19 mouse cellular contexts compared by ENCODE assay signal in genomic region chr10:5865996-5866395, GRCm38 (mm10). TPM values are rescaled to one million over a fixed set of nuclear protein-coding genes. Genes with fewer than 3 reads are reported as not detected.
A peak's percentile ranks its signal among the peaks of the same experiment; 100 is the strongest.
DNase-seq lines count a peak whose midpoint lies in the region; ATAC-seq and TF ChIP-seq lines count a peak whose summit lies in the region.
"Had no signal": no experiment of that assay in that cellular context is flagged by ENCODE, and none has a peak within 500 bp of the region (broad histone marks: within the 10 kb centered on the region; RNA-seq: fewer than 3 reads in every experiment).

No protein-coding gene starts in this region.

- H3K4me2 ChIP-seq in lung, postnatal 0 days (replicated peaks; ENCODE audit: low read depth, low read length) = no peak overlapping the region
- H3K4me2 ChIP-seq: heart, embryonic 12.5 days; limb, embryonic 12.5 days; liver, embryonic 15.5 days had no signal

- TF ChIP-seq POLR2A in heart, adult 2 months (IDR thresholded peaks at IDR 0.05; ENCODE audit: insufficient read depth, low read depth, low read length) = no peak

- no peaks in the 10 kb centered on the region for H3K9me3 ChIP-seq in lung, postnatal 0 days (ENCODE audit: low read length)
- H3K9me3 ChIP-seq in ES-E14 (ENCODE audit: control insufficient read depth, insufficient read depth, low read depth, low read length) = no peaks in the 10 kb centered on the region
- H3K9me3 ChIP-seq: liver, embryonic 15.5 days had no signal

- in situ Hi-C loops in ES-E14 (cut with MboI; ENCODE audit: low sequenced_read_pairs in 2 of 2, unreplicated experiment in 2 of 2) = no loop called here

- no peak for ATAC-seq in lung, postnatal 0 days
- ATAC-seq in megakaryocyte progenitor cell, adult 5-6 weeks (replicated peaks; ENCODE audit: poor library complexity) = 0 out of 2 replicates have a peak, but pooled peaks have one; percentile 34

- WGBS in heart, adult 2 months = 60% methylated on average over 2 of the region's 2 CpGs
- 44% methylated on average over 2 of the region's 2 CpGs for WGBS in lung, postnatal 0 days

- intact Hi-C loops in heart, adult 2 months (cut with DNase I) = no loop called here

- no peak overlapping the region for H3K27ac ChIP-seq in heart, adult 2 months
- no peak overlapping the region for H3K27ac ChIP-seq in lung, postnatal 0 days (ENCODE audit: low read length)
- no peak overlapping the region for H3K27ac ChIP-seq in ES-E14 (ENCODE audit: insufficient read depth, low read depth, low read length, poor library complexity, severe bottlenecking)
- H3K27ac ChIP-seq: limb, embryonic 12.5 days; liver, embryonic 15.5 days; macrophage had no signal

- no peaks in the 10 kb centered on the region for H3K36me3 ChIP-seq in heart, adult 2 months (ENCODE audit: control insufficient read depth, insufficient read depth, low read length)
- H3K36me3 ChIP-seq in lung, postnatal 0 days (ENCODE audit: insufficient read depth, low read length) = no peaks in the 10 kb centered on the region
- H3K36me3 ChIP-seq in ES-E14 (ENCODE audit: control insufficient read depth, insufficient read depth, low read length, poor library complexity, severe bottlenecking) = no peaks in the 10 kb centered on the region
- H3K36me3 ChIP-seq: heart, embryonic 12.5 days; limb, embryonic 12.5 days; liver, embryonic 15.5 days had no signal

- no peaks in the 10 kb centered on the region for H3K4me1 ChIP-seq in heart, adult 2 months (ENCODE audit: control insufficient read depth, insufficient read depth, low read length)
- no peaks in the 10 kb centered on the region for H3K4me1 ChIP-seq in lung, postnatal 0 days (ENCODE audit: insufficient read depth, low read depth, low read length)
- H3K4me1 ChIP-seq in ES-E14 (ENCODE audit: control insufficient read depth in 2 of 2, insufficient read depth in 2 of 2, low read length in 2 of 2, poor library complexity in 1 of 2) = no peaks in the 10 kb centered on the region
- H3K4me1 ChIP-seq: heart, embryonic 12.5 days; limb, embryonic 12.5 days; liver, embryonic 15.5 days had no signal

- no peak for DNase-seq in heart, adult 2 months
- DNase-seq in heart, postnatal 4 days = no peak
- DNase-seq in lung, postnatal 0 days (ENCODE audit: low spot score) = no peak
- DNase-seq in lung, adult 18-20 months = no peak
- peak; percentile 37 for DNase-seq in ES-E14 (ENCODE audit: low read depth, low spot score)
- no peak for DNase-seq in gastrocnemius, postnatal 25 days
- DNase-seq in kidney, postnatal 14 days = no peak
- DNase-seq: adrenal gland, postnatal 25 days; gastrocnemius, postnatal 14 days; heart, postnatal 36 days; kidney, postnatal 10 days; midbrain, embryonic 14.5 days; spleen, adult 18-20 months; thymus, postnatal 25 days had no signal

- no peak for TF ChIP-seq EP300 in heart, adult 2 months (IDR thresholded peaks at IDR 0.05; ENCODE audit: insufficient read depth, low read depth, low read length)
- no peak for TF ChIP-seq EP300 in lung, postnatal 0 days (IDR thresholded peaks at IDR 0.05)

- no peak overlapping the region for H3K9ac ChIP-seq in heart, adult 2 months (ENCODE audit: low read depth, low read length)
- no peak overlapping the region for H3K9ac ChIP-seq in lung, postnatal 0 days (replicated peaks; ENCODE audit: low read depth)
- H3K9ac ChIP-seq in ES-E14 (ENCODE audit: insufficient read depth, low read depth, low read length, poor library complexity, severe bottlenecking) = no peak overlapping the region
- H3K9ac ChIP-seq: heart, embryonic 12.5 days; limb, embryonic 12.5 days; liver, embryonic 15.5 days had no signal

- no peaks in the 10 kb centered on the region for H3K27me3 ChIP-seq in heart, adult 2 months (ENCODE audit: control insufficient read depth, insufficient read depth, low read length)
- H3K27me3 ChIP-seq in lung, postnatal 0 days (replicated peaks; ENCODE audit: insufficient read depth, low read length) = no peaks in the 10 kb centered on the region
- H3K27me3 ChIP-seq: heart, embryonic 12.5 days; limb, embryonic 12.5 days; liver, embryonic 15.5 days had no signal

- TF ChIP-seq CTCF in heart, adult 2 months (IDR thresholded peaks at IDR 0.05) = peak; percentile 31
- TF ChIP-seq CTCF in lung, postnatal 0 days (IDR thresholded peaks at IDR 0.05) = peak; percentile 33

- H3K4me3 ChIP-seq in heart, adult 2 months = no peak overlapping the region
- H3K4me3 ChIP-seq in lung, postnatal 0 days (ENCODE audit: low read depth, low read length) = no peak overlapping the region
- H3K4me3 ChIP-seq in ES-E14 (ENCODE audit: insufficient read depth in 1 of 2, low read depth in 1 of 2, low read length in 2 of 2, poor library complexity in 1 of 2, severe bottlenecking in 1 of 2) = no peak overlapping the region
- H3K4me3 ChIP-seq: heart, embryonic 12.5 days; limb, embryonic 12.5 days; liver, embryonic 15.5 days had no signal

- H3K79me2 ChIP-seq in heart, adult 2 months (replicated peaks; ENCODE audit: control insufficient read depth, insufficient read depth, low read length) = no peaks in the 10 kb centered on the region

TF ChIP-seq in ES-E14, 5 proteins besides CTCF, POLR2A, EP300 and RAD21:
- TF ChIP-seq MAFK (IDR thresholded peaks at IDR 0.05; ENCODE audit: insufficient read depth, low read depth, low read length) = no peak
- no peak for TF ChIP-seq CHD2 (IDR thresholded peaks at IDR 0.05; ENCODE audit: low read depth, low read length)
- TF ChIP-seq ZNF384 (IDR thresholded peaks at IDR 0.05; ENCODE audit: low read depth, low read length) = no peak
- no peak for TF ChIP-seq ZC3H11A (IDR thresholded peaks at IDR 0.05; ENCODE audit: borderline replicate concordance, low read depth, low read length)

RNA-seq across cellular contexts. Expression of gene Mtrf1l, which starts 42.3 kb away (rescaled TPM):
- total RNA-seq in heart, adult 2 months (2021) = 1 to 10 TPM; 8.4 to 9.6 TPM
- 1.6 and 3.5 TPM in 2 replicates for polyA plus RNA-seq in heart, adult 2 months (2012; rRNA removed)
- total RNA-seq in heart, postnatal 4 days (2021) = 10 to 100 TPM in 1 of 2 experiments, 1 to 10 TPM in 1; 7.9 to 10.9 TPM
- 13.1 and 13.7 TPM in 2 replicates for polyA plus RNA-seq in lung, postnatal 0 days (2015; fragmentation: Nextera tagmentation; extraction: Ambion mirVana)
- total RNA-seq in ES-E14 (2012; rRNA removed) = 6.8 and 7.0 TPM in 2 replicates
- 14.2 and 23.5 TPM in 2 replicates for total RNA-seq in megakaryocyte progenitor cell, adult 5-6 weeks (2015)
- 19.7 and 35.2 TPM in 2 replicates for total RNA-seq in megakaryocyte progenitor cell, adult 5-6 weeks (2017)
- total RNA-seq in gastrocnemius, postnatal 25 days (2021) = 1 to 10 TPM; 5.6 to 7.3 TPM

RNA-seq across cellular contexts. Expression of gene Rgs17, which starts 56.2 kb away (rescaled TPM):
- total RNA-seq in heart, adult 2 months (2021) = under 1 TPM; 0.75 to 0.99 TPM
- polyA plus RNA-seq in heart, adult 2 months (2012; rRNA removed) = 0.25 and 0.53 TPM in 2 replicates
- under 1 TPM; 0.83 to 0.95 TPM for total RNA-seq in heart, postnatal 4 days (2021)
- 0.63 and 1.6 TPM in 2 replicates for polyA plus RNA-seq in lung, postnatal 0 days (2015; fragmentation: Nextera tagmentation; extraction: Ambion mirVana)
- total RNA-seq in ES-E14 (2012; rRNA removed) = 0.42 and 0.85 TPM in 2 replicates
- not detected in 2 replicates for total RNA-seq in megakaryocyte progenitor cell, adult 5-6 weeks (2015)
- not detected in 2 replicates for total RNA-seq in megakaryocyte progenitor cell, adult 5-6 weeks (2017)
- under 1 TPM; 0.05 to 0.28 TPM for total RNA-seq in gastrocnemius, postnatal 25 days (2021)
- polyA plus RNA-seq: macrophage had no signal
